Mouse (Mus musculus) heart, postnatal 0 days (tissue): ENCODE results near the gene Ang2.
"Not testable (repeated sequence)": the region's sequence is repeated elsewhere in the genome, so short reads cannot be mapped to it uniquely, and the experiment has no call there.

Experiments
- CTCF ChIP-seq: IDR thresholded peaks from 2 replicates; pipeline ENCODE4 v1.5.1; 2016; ENCODE audit warnings: antibody characterized with exemption, control low read depth, low read depth
- EP300 ChIP-seq: IDR thresholded peaks from 2 replicates; pipeline ENCODE4 v1.6.1; 2016; ENCODE audit warnings: antibody characterized with exemption, low read depth

- peak; percentile 70 for TF ChIP-seq CTCF
- TF ChIP-seq EP300, result not testable (repeated sequence)
Observed at GRCm38 (mm10) chr14:51172095-51172865, 26.7 kb downstream of the Ang2 start.
